Mouse (Mus musculus) spleen, adult 18-20 months (tissue): ENCODE data around the gene Maf.
A peak's percentile ranks its signal among the peaks of the same experiment; 100 is the strongest.

Experiments
- DNase-seq, 2 experiments: peaks; one replicate each; pipeline ENCODE4 v3.0.0; 2022; ENCODE audit warnings: mixed read lengths in 2 of 2

The Maf gene

GRCm38 (mm10) chr8:115707731-115708590 is at the start of gene Maf:
TSS of gene Maf (minus strand) at chr8:115707794.
- peak; percentile 72 to 75 for DNase-seq

DNA sequence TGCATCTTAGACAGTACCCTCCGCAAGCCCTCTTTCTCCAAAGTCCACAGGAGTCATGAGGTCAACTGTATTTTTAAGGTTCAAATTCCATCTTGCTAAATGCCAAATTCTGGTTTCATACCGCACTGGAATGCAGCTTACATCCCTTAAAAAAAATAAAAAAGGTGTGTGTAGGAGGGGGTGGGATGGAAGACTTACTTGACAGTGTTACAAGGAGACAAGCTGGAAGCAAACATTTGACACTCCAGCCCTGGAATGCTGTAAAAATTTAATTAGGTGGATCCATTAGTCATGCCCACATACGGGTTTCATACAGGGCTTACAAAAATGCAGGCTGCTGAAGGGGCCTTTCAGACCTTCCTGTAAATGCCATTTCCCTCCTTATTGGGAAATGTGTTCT is 49.4 kb upstream of the Maf start:
- DNase-seq = no peak

GRCm38 (mm10) chr8:115756027-115756426 is 48.4 kb upstream of the Maf start:
- no peak for DNase-seq

DNA sequence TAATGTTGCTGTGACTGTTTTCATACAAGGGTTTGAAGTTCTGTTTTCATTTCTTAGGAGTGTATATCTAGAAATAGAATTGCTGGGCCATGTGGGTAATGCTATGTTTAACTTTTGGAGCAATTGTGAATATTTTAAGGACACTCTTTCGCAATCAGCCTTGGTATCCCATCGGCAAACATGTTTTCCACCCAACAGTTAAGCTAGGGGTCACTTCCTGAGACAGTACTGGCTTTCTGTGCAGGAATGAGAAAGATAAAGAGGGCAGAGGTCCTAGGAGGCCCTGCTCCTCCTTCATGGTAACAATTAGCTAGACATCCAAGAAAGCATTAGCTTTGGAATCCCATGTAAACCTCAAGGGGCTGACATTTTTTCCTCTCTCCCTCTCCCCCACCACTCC is 47.1 kb upstream of the Maf start:
- no peak for DNase-seq

DNA sequence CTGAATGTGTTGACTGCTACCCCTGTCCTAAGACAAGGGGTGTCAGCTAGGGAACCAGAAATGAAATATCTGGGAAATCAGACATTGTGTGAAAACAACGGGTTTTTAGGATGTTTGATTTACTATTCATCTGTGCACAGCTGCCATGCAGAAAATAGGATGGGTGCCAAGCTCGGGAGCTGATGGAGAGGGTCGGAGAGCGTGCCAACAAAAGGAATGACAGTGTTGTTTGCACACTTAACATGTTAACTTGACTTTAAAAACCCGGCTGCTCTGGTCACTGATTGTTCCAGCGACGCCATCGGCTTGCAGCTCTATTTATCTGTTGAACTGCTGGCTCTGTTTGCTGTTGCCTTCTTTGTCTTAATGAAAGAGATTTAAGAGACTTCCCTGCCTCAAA is 46.2 kb upstream of the Maf start:
- DNase-seq = no peak

- DNase-seq = no peak
Measured at GRCm38 (mm10) chr8:115747426-115747825, 39.8 kb upstream of the Maf start.

DNA sequence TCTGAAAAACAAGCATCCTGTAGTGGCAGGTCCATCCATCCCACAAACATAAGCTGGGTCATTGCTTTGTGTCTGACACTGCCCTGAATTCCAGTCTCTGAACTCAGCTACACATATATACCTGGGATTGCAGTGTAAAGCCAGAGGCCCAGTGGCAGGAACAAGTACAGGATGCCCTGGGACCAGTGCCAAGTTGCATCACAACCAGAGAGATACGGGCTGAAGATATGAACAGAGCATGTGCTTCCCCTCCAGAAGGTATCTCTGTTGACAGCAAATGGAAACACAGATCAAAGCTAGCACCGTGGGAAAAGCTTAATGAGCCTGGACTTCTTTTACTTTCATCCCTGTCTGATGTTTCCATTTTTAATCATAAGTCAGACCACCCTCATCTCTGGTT is 38.1 kb upstream of the Maf start:
- DNase-seq = no peak

- DNase-seq = no peak
Measured at GRCm38 (mm10) chr8:115743441-115743840, 35.8 kb upstream of the Maf start.

- DNase-seq = no peak
Measured at GRCm38 (mm10) chr8:115742646-115743045, 35.1 kb upstream of the Maf start.

DNA sequence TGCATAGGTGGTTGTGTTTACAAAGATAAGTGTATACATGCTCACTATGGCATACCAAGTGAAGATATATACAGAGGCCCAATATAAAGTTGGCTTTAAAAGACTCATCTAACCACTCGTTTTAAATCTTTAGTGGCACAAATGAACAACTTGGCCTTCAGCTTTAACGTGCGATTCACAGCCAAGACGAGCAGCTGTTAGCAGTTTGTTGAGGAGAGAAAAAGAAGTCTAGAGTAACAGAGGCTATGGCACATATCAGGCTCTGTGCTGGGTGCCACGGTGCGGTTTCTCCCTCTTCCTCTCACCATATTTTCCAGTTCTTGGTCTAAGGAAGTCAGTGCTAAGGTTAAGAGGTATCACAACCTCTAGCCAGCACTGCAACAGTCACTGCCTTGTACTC is 34.4 kb upstream of the Maf start:
- no peak for DNase-seq

DNA sequence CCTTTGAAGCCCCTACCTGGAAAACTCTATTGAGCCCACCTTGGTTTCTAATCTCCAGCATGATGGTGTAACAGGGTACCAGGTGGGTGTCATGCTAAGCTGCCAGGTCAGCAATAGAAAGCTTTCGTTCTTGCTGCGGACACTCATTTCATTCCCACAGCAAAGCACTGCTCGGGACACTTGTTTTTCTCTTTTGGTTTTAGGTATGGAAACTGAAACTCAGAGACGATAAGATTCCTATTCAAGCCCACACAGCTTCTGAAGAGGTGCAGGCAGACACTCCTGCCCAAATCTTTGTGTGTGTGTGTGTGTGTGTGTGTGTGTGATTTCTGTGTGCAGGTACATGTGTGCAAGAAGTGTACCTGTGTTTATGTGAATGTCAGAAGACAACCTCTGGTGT is 32.2 kb upstream of the Maf start:
- no peak for DNase-seq

- DNase-seq = no peak
Measured at GRCm38 (mm10) chr8:115732401-115732800, 24.8 kb upstream of the Maf start.

DNA sequence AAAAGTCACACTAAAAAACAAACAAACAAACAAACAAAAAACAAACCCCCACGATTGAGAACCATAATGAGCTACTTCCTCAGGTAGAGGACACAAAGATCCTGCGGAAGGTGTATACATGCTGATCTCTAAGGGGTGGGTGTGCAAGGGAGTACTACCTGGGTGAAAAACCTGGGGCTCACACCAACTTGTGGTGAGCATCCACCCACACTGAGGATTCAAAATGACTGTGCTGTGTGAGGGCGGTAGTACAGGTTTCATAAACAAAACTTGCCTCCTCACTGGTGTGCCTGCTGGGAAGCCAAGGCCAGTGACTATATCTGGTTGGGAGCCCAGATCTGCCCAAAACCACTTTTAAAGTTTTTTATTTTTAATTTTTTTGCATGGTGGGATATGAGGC is 19.2 kb upstream of the Maf start:
- DNase-seq = no peak

DNA sequence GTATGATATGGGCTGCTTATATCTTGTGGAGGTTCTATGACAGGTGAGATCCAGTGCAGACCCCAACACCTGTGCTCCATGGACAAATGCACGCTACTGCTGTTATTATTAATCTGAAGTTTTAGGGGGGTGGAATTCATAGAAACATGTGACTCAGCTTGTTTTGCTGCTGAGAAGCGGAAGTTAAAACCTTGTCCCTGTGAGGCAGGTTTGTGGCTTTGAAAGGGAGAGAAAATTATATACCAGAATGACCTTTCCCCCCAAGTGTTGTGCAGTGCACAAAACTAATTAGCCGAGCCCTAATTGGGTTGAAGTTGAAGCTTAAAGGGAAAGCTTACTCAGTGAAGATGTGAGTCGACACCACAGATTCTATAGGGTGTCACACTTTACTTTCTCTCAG is 18.6 kb upstream of the Maf start:
- DNase-seq = no peak

DNA sequence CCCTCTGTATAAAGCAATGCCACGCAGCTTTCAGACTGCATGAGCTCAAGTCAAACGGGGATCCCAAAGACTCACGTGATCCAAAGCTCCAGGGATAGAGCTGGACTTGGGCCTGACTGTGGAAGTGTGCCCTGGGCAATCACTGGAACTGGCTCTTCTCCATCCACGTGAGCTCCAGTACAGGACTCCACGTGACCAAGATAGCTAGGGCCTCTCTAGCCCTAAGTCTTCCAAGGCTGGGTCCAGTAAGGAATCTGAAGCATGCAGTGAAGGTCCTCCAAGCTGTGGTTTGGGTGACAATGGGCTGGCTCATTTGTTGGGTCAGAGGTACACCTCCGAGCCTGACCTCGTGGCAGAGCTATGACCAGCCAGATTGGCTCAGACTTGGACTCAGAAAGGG is 11.5 kb upstream of the Maf start:
- no peak for DNase-seq

GRCm38 (mm10) chr8:115718621-115719020 is 11.0 kb upstream of the Maf start:
- no peak for DNase-seq

DNA sequence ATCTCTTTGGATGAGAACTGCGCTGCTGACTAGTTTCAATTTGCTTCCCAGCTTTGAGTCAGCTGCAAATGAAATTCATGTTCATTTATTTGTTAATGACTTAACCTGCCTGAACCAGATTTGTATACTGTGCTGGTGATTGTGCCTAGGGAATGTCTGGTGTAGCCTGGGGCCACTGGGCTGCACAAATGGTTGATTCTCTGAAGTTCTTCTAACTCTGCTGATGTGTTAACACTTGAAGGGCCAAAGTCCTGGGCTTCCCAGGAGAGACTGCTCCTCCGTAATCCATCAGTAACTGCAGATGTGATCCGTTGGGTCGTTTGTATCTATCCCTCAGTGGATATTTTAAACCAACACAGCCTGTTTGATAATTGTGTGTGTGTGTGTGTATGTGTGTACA is 7.7 kb upstream of the Maf start:
- no peak for DNase-seq

DNA sequence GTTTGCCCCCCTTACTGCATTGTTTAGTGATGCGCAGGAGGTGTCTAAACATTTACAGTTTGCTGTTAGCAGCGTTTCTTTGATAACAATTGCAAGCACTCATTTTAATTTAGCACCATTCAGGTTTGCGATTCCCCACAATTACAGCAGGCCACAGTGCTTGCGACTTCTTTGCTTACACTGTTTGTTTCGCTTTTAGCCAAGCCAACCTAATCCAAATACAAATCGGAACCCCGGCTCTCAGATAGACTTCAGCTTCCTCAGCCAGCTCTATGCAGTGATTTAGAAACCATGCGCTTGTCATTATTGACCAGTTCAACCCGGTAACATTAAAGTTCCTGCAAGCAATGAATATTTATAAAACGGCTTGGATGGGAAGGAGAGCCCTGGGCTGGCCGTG is 3.5 kb upstream of the Maf start:
- DNase-seq = no peak

- no peak for DNase-seq
Measured at GRCm38 (mm10) chr8:115709931-115710330, 2.3 kb upstream of the Maf start.

DNA sequence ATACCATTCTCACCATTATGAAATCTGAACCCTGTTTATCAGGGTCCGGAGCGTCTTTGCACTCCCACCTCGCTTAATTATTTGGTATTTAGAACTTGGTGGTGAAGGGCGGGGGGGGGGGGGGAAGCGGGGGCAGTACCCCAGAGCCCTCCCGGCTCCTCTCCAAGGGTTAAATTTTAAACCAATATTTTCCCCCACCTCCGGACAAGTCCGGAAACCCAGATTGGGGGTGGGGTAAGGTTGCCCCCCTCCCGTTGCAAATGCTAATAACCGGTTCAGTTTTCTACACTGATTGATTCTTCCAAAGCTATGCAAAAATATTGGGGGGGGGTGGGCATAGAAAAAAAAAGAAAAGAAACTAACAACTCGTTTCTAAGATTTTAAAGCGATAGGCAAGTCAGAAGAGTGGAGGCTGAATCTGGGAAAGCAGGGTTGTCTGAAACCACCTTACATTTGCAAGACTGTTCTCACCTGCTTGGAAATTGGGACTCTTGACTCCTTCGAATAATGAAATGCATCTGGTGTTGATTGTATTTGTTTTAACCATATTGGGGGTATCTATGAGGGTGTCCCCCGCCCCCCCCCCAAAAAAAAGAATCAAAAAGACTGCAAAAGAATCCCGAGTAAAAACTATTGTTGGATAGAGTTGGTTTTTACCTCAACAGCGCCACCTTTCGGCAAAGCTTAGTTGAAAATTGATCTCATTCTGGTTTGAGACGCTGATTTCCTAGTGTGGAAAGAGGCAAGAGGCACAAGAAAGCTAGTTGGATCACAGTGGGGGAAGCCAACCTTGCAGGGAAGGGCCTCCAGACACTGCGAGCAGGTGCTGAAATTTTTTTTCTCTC is 1.6 kb upstream of the Maf start:
- peak; percentile 11 to 71 for DNase-seq

DNA sequence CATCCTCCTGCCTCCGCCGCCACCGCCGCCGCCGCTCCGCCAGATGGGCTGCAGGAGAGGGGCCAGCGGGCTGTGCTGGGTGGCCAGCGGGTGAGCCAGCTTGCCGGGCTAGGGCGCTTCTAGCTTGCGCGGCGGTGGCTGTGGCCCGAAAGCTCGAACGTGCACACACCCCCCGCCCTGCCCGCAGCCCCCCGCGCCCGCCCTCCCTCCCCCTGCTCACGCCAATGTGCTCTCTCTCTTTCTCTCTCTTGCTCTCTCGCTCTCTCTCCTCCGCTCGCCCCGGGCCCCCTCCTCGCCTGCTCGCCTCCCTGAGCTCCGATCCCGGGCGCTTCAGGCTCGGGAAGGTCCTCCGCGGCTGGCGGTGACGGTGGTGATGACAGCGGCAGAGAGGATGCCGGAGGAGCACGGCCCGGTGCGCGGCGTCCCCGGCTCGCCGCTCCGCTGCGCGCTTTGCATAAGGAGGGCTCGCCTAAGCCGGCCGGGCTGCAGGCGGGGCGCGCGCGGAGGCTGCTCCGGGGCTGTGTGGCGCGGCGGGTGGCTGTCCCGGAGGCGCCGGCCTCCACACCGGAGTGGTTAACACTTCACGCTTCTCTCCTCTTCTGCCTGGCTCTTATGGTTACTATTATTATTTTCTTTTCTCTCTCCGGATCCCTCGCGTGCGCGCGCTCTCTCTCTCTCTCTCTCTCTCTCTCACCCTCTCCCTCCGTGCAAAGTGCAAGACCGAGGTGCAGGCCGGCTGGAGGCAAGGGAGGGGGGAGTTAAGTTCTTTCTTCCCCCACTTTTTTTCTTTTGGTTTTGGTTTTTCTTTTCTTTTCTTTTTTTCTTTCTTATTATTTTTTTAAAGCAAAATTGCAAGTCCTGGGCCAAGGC is 498 bp downstream of the Maf start:
- DNase-seq = peak; percentile 64 to 73

GRCm38 (mm10) chr8:115706411-115706860 is 1.2 kb downstream of the Maf start:
- peak; percentile 13 to 44 for DNase-seq

GRCm38 (mm10) chr8:115705591-115706110 is 1.9 kb downstream of the Maf start:
- peak; percentile 24 to 33 for DNase-seq
